Mouse (Mus musculus) heart, embryonic 11.5 days (tissue): ENCODE measurements at regions not wholly inside any gene's neighbourhood (a gene's known extent, or its start where the extent isn't known, plus 50 kb on each side); places are given as distances from the start of the nearest gene placed in this dataset.
A peak's percentile ranks its signal among the peaks of the same experiment; 100 is the strongest.

Experiments
- ATAC-seq: fragments of 200-750 bp; cut with Nextera tagmentation; replicated peaks from 2 replicates; pipeline ENCODE4 v1.8.0; 2017; ENCODE audit warnings: moderate library complexity; ENCODE audit not compliant: insufficient number of reproducible peaks, low FRiP score, low TSS enrichment
- H3K27ac ChIP-seq: fragments of 300-500 bp; sonication (generic); 2 replicates; pipeline ENCODE4 v1.5.1; 2014; ENCODE audit warnings: mild to moderate bottlenecking, low read depth, low read length
- H3K27me3 ChIP-seq: fragments of 300-500 bp; sonication (generic); 2 replicates; pipeline ENCODE4 v1.6.1; 2014; ENCODE audit warnings: mild to moderate bottlenecking, low read length, mixed read lengths; ENCODE audit not compliant: control insufficient read depth, insufficient read depth
- H3K36me3 ChIP-seq: fragments of 300-500 bp; sonication (generic); 2 replicates; pipeline ENCODE4 v1.6.1; 2014; ENCODE audit warnings: mild to moderate bottlenecking, low read length, moderate library complexity, mixed read lengths; ENCODE audit not compliant: control insufficient read depth, insufficient read depth
- H3K4me1 ChIP-seq: fragments of 300-500 bp; sonication (generic); 2 replicates; pipeline ENCODE4 v1.6.1; 2014; ENCODE audit warnings: low read length; ENCODE audit not compliant: control insufficient read depth, insufficient read depth
- H3K4me2 ChIP-seq: fragments of 300-500 bp; sonication (generic); 2 replicates; pipeline ENCODE4 v1.6.1; 2014; ENCODE audit warnings: mild to moderate bottlenecking, moderate library complexity
- H3K4me3 ChIP-seq: fragments of 300-500 bp; sonication (generic); 2 replicates; pipeline ENCODE4 v1.5.1; 2014; ENCODE audit warnings: low read depth, low read length
- H3K9ac ChIP-seq: fragments of 300-500 bp; sonication (generic); 2 replicates; pipeline ENCODE4 v1.6.1; 2014; ENCODE audit warnings: mild to moderate bottlenecking, low read depth, low read length, moderate library complexity
- H3K9me3 ChIP-seq: fragments of 300-500 bp; sonication (generic); replicated peaks from 2 replicates; pipeline ENCODE4 v1.6.1; 2016; ENCODE audit warnings: low read length; ENCODE audit not compliant: control insufficient read depth
- WGBS: fragments of 180-500 bp; shearing (Covaris S2); extraction: QIAGEN DNeasy Blood & Tissue Kit; methylation state at CpG from one replicate; pipeline ENCODE4 v1.1.7; 2014; ENCODE audit not compliant: insufficient replicate concordance; 5-methylcytosine and 5-hydroxymethylcytosine counted together

- no peak overlapping the region for H3K4me3 ChIP-seq
- no peaks in the 10 kb centered on the region for H3K4me1 ChIP-seq
- no peak overlapping the region for H3K27ac ChIP-seq
- no peaks in the 10 kb centered on the region; the same call in 1 of the 2 replicates for H3K27me3 ChIP-seq
- H3K9ac ChIP-seq: no peak overlapping the region
- no peaks in the 10 kb centered on the region for H3K9me3 ChIP-seq
- H3K36me3 ChIP-seq: no peaks in the 10 kb centered on the region
- no peak overlapping the region for H3K4me2 ChIP-seq
- no peak for ATAC-seq
- WGBS: 62% methylated on average over 2 of the region's 2 CpGs
Observed at GRCm38 (mm10) chr1:73839351-73839750, 284.9 kb downstream of the Tns1 start.

- no peaks in the 10 kb centered on the region for H3K36me3 ChIP-seq
- H3K4me3 ChIP-seq: no peak overlapping the region
- ATAC-seq: no peak
- no peaks in the 10 kb centered on the region for H3K4me1 ChIP-seq
- no peaks in the 10 kb centered on the region; the same call in 1 of the 2 replicates for H3K27me3 ChIP-seq
- H3K9ac ChIP-seq: no peak overlapping the region
- no peak overlapping the region for H3K4me2 ChIP-seq
- H3K9me3 ChIP-seq: no peaks in the 10 kb centered on the region
- H3K27ac ChIP-seq: no peak overlapping the region
Observed at GRCm38 (mm10) chr1:73836680-73837079, 287.6 kb downstream of the Tns1 start.

GRCm38 (mm10) chr1:73834566-73834965 lies 289.7 kb downstream of the Tns1 start:
- 87% methylated on average over 1 of the region's 1 CpGs for WGBS
- H3K4me1 ChIP-seq: no peaks in the 10 kb centered on the region
- no peak overlapping the region for H3K4me2 ChIP-seq
- no peak for ATAC-seq
- no peaks in the 10 kb centered on the region for H3K9me3 ChIP-seq
- H3K27ac ChIP-seq: no peak overlapping the region
- H3K36me3 ChIP-seq: no peaks in the 10 kb centered on the region
- no peak overlapping the region for H3K9ac ChIP-seq
- no peak overlapping the region for H3K4me3 ChIP-seq
- 0 out of 2 replicates have a peak, but pooled peaks cover 4% of the 10 kb centered on the region for H3K27me3 ChIP-seq

GRCm38 (mm10) chr1:73830486-73831132 lies 293.6 kb downstream of the Tns1 start:
- H3K27me3 ChIP-seq: 0 out of 2 replicates have a peak, but pooled peaks cover 4% of the 10 kb centered on the region
- H3K9me3 ChIP-seq: no peaks in the 10 kb centered on the region
- no peak overlapping the region for H3K4me3 ChIP-seq
- no peak overlapping the region for H3K27ac ChIP-seq
- H3K4me1 ChIP-seq: peaks cover 3% of the 10 kb centered on the region; the same call in 1 of the 2 replicates
- H3K4me2 ChIP-seq: no peak overlapping the region
- H3K36me3 ChIP-seq: no peaks in the 10 kb centered on the region
- H3K9ac ChIP-seq: no peak overlapping the region
- 81% methylated on average over 9 of the region's 9 CpGs for WGBS
- no peak for ATAC-seq

- Histone ChIP-seq H3K36me3 (no peaks in the 10 kb centered on the region), H3K27ac (no peak overlapping the region), H3K27me3 (0 out of 2 replicates have a peak, but pooled peaks cover 4% of the 10 kb centered on the region), H3K4me2 (no peak overlapping the region), H3K9ac (no peak overlapping the region), H3K4me3 (no peak overlapping the region), H3K9me3 (no peaks in the 10 kb centered on the region), H3K4me1 (peaks cover 3% of the 10 kb centered on the region; the same call in 1 of the 2 replicates)
- 67% methylated on average over 10 of the region's 10 CpGs for WGBS
- ATAC-seq: no peak
Observed at GRCm38 (mm10) chr1:73828996-73829395, 295.3 kb downstream of the Tns1 start.

- no peak overlapping the region for H3K9ac ChIP-seq
- 35% methylated on average over 15 of the region's 15 CpGs for WGBS
- H3K4me3 ChIP-seq: no peak overlapping the region; the same call in 1 of the 2 replicates
Observed at GRCm38 (mm10) chr1:73826243-73826930, 297.9 kb downstream of the Tns1 start.

GRCm38 (mm10) chr1:73824406-73825184 lies 299.7 kb downstream of the Tns1 start:
- Histone ChIP-seq H3K27ac (no peak overlapping the region), H3K36me3 (no peaks in the 10 kb centered on the region), H3K27me3 (peaks cover 5% of the 10 kb centered on the region; the same call in 1 of the 2 replicates), H3K4me3 (no peak overlapping the region), H3K4me1 (peaks cover 3% of the 10 kb centered on the region; the same call in 1 of the 2 replicates), H3K9me3 (no peaks in the 10 kb centered on the region), H3K4me2 (no peak overlapping the region), H3K9ac (no peak overlapping the region)
- ATAC-seq: no peak
- WGBS: 53% methylated on average over 8 of the region's 8 CpGs

More at GRCm38 (mm10) chr1:73826243-73826930, 297.9 kb downstream of the Tns1 start:
- Histone ChIP-seq H3K4me1 (peaks cover 3% of the 10 kb centered on the region; the same call in 1 of the 2 replicates), H3K9me3 (no peaks in the 10 kb centered on the region), H3K27ac (no peak overlapping the region), H3K27me3 (peaks cover 9% of the 10 kb centered on the region; the same call in 1 of the 2 replicates), H3K36me3 (no peaks in the 10 kb centered on the region), H3K4me2 (peak overlapping the region; percentile 53)
- ATAC-seq: no peak

GRCm38 (mm10) chr1:73823726-73824125 lies 300.5 kb downstream of the Tns1 start:
- Histone ChIP-seq H3K27me3 (peaks cover 5% of the 10 kb centered on the region; the same call in 1 of the 2 replicates), H3K9me3 (no peaks in the 10 kb centered on the region), H3K4me3 (no peak overlapping the region), H3K9ac (no peak overlapping the region), H3K4me2 (no peak overlapping the region), H3K36me3 (no peaks in the 10 kb centered on the region), H3K4me1 (peaks cover 3% of the 10 kb centered on the region; the same call in 1 of the 2 replicates), H3K27ac (no peak overlapping the region)
- no peak for ATAC-seq
- WGBS: 80% methylated on average over 10 of the region's 10 CpGs
